Mouse (Mus musculus): ENCODE results near the gene Bcl2l10.
"Not testable (repeated sequence)": the region's sequence is repeated elsewhere in the genome, so short reads cannot be mapped to it uniquely, and the experiment has no call there.

- not testable (repeated sequence) for TF ChIP-seq POLR2A (IDR thresholded peaks at IDR 0.05; ENCODE audit: extremely low read depth, insufficient read depth, low read length); CTCF (IDR thresholded peaks at IDR 0.05; ENCODE audit: low read depth, low read length)
Measured at GRCm38 (mm10) chr9:75363702-75364101, 16.1 kb downstream of the Bcl2l10 start.

Data from liver, adult 2 months (tissue).